Mouse (Mus musculus): Measurements from ENCODE around the gene Ppp1r18.

- no peak for TF ChIP-seq CTCF (IDR thresholded peaks at IDR 0.05; ENCODE audit: control insufficient read depth, insufficient read depth, low read length)
- no peak for TF ChIP-seq POLR2A (IDR thresholded peaks at IDR 0.05; ENCODE audit: borderline replicate concordance, control insufficient read depth, low read depth, low read length)
These were observed 30.5 kb upstream of the Ppp1r18 start for GRCm38 (mm10) chr17:35834696-35835422.
